Mouse (Mus musculus): ENCODE measurements around the gene Pcx. TPM values are rescaled to one million over a fixed set of nuclear protein-coding genes. Genes with fewer than 3 reads are reported as not detected.

Pcx gene
- polyA plus RNA-seq, 1 experiment from 2014 or later, result 12.4 TPM

DNA sequence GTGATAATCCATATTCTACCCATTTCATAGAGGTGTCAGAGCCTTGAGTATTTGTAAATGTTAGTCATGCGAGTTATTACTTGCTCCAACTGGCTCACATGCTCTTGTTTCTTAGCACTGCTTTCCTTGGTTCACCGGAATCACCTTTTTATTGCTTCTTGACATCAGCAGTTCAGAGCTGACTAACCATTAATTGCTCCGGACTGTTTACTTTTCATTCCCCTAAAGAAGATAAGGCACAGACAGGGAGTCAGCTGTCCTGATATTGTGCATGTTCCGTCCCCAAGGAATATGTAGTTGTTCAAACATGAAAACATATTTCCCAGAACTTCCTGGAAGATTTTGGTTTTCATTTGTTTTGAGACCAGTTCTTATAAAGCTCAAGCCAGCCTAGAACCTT lies 160.5 kb downstream of the Pcx start:
- no peak overlapping the region for H3K4me3 ChIP-seq (ENCODE audit: low read depth, low read length)
- no peak for ATAC-seq (ENCODE audit: insufficient number of reproducible peaks, low FRiP score, low TSS enrichment, low read depth)
- no peak for DNase-seq (ENCODE audit: low spot score)
- H3K36me3 ChIP-seq (ENCODE audit: control insufficient read depth, insufficient read depth, low read length), result no peaks in the 10 kb centered on the region
- no peak overlapping the region for H3K9ac ChIP-seq (ENCODE audit: low read length)
- no peak overlapping the region for H3K4me2 ChIP-seq (ENCODE audit: low read depth, severe bottlenecking)
- H3K4me1 ChIP-seq (ENCODE audit: control insufficient read depth, insufficient read depth, low read length), result no peaks in the 10 kb centered on the region
- no peaks in the 10 kb centered on the region for H3K27me3 ChIP-seq (ENCODE audit: control insufficient read depth, insufficient read depth, low read length)
- H3K9me3 ChIP-seq (ENCODE audit: control insufficient read depth, low read length), result no peaks in the 10 kb centered on the region
- no peak overlapping the region for H3K27ac ChIP-seq (replicated peaks; ENCODE audit: low read depth, low read length)
- WGBS, result 71% methylated on average over 4 of the region's 4 CpGs

Small RNA genes within 50 kb of the gene (microRNA-seq; reads per million reads assigned to microRNA genes)
- 1.2 reads per million for gene Mir6986

Other genes with a start within 250 kb of the Pcx start
- 4.2 and 4.4 TPM in 2 replicates for gene Ssh3, start 241.3 kb upstream of the Pcx start, polyA plus RNA-seq (2014; fragmentation: Nextera tagmentation; extraction: Ambion mirVana)
- gene Ankrd13d, start 227.3 kb upstream of the Pcx start, polyA plus RNA-seq (2014; fragmentation: Nextera tagmentation; extraction: Ambion mirVana), result 5.6 and 7.5 TPM in 2 replicates
- gene Grk2, start 204.2 kb upstream of the Pcx start, polyA plus RNA-seq (2014; fragmentation: Nextera tagmentation; extraction: Ambion mirVana), result 15.4 and 16.6 TPM in 2 replicates
- gene Kdm2a, start 112.2 kb upstream of the Pcx start, polyA plus RNA-seq (2014; fragmentation: Nextera tagmentation; extraction: Ambion mirVana), result 61.0 and 69.3 TPM in 2 replicates
- gene Rhod, start 71.0 kb upstream of the Pcx start, polyA plus RNA-seq (2014; fragmentation: Nextera tagmentation; extraction: Ambion mirVana), result 37.3 and 39.0 TPM in 2 replicates
- gene Syt12, start 33.0 kb upstream of the Pcx start, polyA plus RNA-seq (2014; fragmentation: Nextera tagmentation; extraction: Ambion mirVana), result 0.09 and 0.49 TPM in 2 replicates
- not detected in 2 replicates for gene 2010003K11Rik, start 11.9 kb upstream of the Pcx start, polyA plus RNA-seq (2014; fragmentation: Nextera tagmentation; extraction: Ambion mirVana)
- 8.9 and 9.1 TPM in 2 replicates for gene Lrfn4, start 105.2 kb downstream of the Pcx start, polyA plus RNA-seq (2014; fragmentation: Nextera tagmentation; extraction: Ambion mirVana)
- 68.5 and 75.2 TPM in 2 replicates for gene Rce1, start 115.2 kb downstream of the Pcx start, polyA plus RNA-seq (2014; fragmentation: Nextera tagmentation; extraction: Ambion mirVana)
- gene Gm960, start 188.2 kb downstream of the Pcx start, polyA plus RNA-seq (2014; fragmentation: Nextera tagmentation; extraction: Ambion mirVana), result 2.9 and 5.0 TPM in 2 replicates
- 2.1 and 2.5 TPM in 2 replicates for gene Sptbn2, start 200.7 kb downstream of the Pcx start, polyA plus RNA-seq (2014; fragmentation: Nextera tagmentation; extraction: Ambion mirVana)
- gene Rbm4b, start 246.0 kb downstream of the Pcx start, polyA plus RNA-seq (2014; fragmentation: Nextera tagmentation; extraction: Ambion mirVana), result 107 TPM in 2 replicates

Measured in limb, embryonic 11.5 days (tissue).